Mouse (Mus musculus): Measurements from ENCODE around the gene Ino80. TPM values are rescaled to one million over a fixed set of nuclear protein-coding genes. Genes with fewer than 3 reads are reported as not detected.

Gene Ino80
- total and polyA plus RNA-seq, 2 experiments from 2014 or later, result 2.4 to 13.2 TPM

DNA sequence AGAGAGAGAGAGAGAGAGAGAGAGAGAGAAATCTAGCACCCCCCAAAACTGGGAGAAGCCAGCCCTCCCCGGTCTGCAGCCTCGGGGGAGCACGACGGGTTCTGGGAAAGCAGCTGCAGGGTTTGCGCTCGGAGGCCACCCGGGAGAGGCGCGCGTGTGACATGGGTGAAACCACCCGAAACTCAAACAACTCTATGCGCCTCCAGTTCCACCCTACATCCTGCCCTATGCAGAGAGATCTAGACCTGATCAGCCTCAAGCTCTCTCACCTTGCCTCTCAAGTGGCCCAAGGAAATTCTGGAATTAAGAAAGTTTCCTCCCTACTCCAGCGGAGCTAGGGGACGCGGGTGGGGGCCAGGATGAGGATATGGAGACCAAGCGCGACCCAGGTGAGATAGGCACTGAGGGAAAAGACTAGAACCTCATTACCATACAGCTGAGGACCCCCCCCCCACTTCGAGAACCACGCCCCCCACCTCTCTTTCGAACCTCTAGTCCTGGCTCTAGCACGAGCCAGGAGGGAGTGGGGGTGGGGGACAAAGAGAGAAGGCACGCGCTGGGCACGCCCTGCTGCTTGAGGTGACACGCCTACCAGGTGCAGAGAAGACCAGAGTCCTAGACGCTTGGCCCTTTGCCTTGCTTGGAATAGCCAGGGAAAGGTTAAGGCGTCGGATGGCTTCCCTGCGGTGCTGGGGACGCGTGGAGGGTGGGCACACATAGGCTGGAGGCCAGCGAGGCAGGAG is 152.7 kb downstream of the Ino80 start:
- Histone ChIP-seq H3K27me3 (ENCODE audit: insufficient read depth, low read length) (peaks cover 73% of the 10 kb centered on the region), H3K4me3 (ENCODE audit: low read depth, low read length) (peak overlapping the region; percentile 44), H3K9ac (replicated peaks; ENCODE audit: low read length, poor library complexity, severe bottlenecking) (0 out of 2 replicates have a peak overlapping the region, but pooled peaks have one; percentile 54), H3K4me2 (ENCODE audit: low read depth, low read length, poor library complexity, severe bottlenecking) (peak overlapping the region; percentile 99), H3K36me3 (ENCODE audit: insufficient read depth, low read length) (no peaks in the 10 kb centered on the region), H3K4me1 (ENCODE audit: insufficient read depth, low read length) (peaks cover 19% of the 10 kb centered on the region), H3K27ac (ENCODE audit: low read depth, low read length) (no peak overlapping the region), H3K9me3 (ENCODE audit: low read length) (no peaks in the 10 kb centered on the region)
- no peak for TF ChIP-seq CTCF (IDR thresholded peaks at IDR 0.05)
- WGBS, result under 1% methylated on average over 32 of the region's 32 CpGs
- ATAC-seq (ENCODE audit: low FRiP score) (no peak), DNase-seq (ENCODE audit: low spot score) (no peak)

DNA sequence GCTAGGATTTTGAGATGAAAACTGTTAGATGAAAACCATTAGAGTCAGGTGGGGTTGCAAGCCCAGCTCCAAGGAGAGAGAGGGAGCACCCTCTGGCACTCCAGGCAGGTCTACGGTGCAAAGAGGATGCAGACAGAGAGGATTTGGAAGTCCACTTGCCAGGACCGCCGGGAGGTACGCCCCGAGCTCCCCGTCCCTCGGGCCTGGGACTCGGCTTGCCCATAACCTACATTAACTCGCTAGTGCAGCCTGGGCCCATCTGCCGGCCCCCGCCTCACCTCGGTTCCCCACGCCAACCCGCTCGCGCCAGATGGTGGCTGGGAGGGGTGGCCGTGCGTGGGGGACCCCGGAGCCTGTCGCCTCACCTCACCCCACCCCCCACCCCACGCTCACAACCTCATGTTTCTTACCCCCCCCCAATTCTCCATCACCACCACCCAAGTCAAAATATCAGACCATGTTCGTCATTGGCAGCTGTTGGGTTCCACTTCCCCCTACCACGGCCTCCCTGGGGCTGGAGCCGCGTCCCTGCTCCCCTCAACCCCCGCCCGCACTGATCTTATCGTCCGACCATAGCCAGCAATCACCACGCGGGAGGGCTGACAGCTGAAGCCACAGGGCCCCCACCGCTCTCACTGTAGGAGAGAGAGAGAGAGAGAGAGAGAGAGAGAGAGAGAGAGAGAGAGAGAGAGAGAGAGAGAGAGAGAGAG is 153.5 kb downstream of the Ino80 start:
- WGBS, result 6% methylated on average over 32 of the region's 32 CpGs
- ATAC-seq (ENCODE audit: low FRiP score) (no peak), DNase-seq (ENCODE audit: low spot score) (no peak)
- TF ChIP-seq CTCF (IDR thresholded peaks at IDR 0.05), result no peak
- peak overlapping the region; percentile 99 for H3K4me2 ChIP-seq (ENCODE audit: low read depth, low read length, poor library complexity, severe bottlenecking)
- peaks cover 68% of the 10 kb centered on the region for H3K27me3 ChIP-seq (ENCODE audit: insufficient read depth, low read length)
- no peak overlapping the region for H3K27ac ChIP-seq (ENCODE audit: low read depth, low read length)
- H3K4me1 ChIP-seq (ENCODE audit: insufficient read depth, low read length), result peaks cover 19% of the 10 kb centered on the region
- no peaks in the 10 kb centered on the region for H3K9me3 ChIP-seq (ENCODE audit: low read length)
- H3K36me3 ChIP-seq (ENCODE audit: insufficient read depth, low read length), result no peaks in the 10 kb centered on the region
- no peak overlapping the region for H3K9ac ChIP-seq (replicated peaks; ENCODE audit: low read length, poor library complexity, severe bottlenecking)
- H3K4me3 ChIP-seq (ENCODE audit: low read depth, low read length), result no peak overlapping the region

Other genes starting within 250 kb of the Ino80 start
- gene Ppp1r14d, start 247.8 kb downstream of the Ino80 start, total RNA-seq (2014; rRNA removed), result not detected in 2 replicates
- gene Ppp1r14d, start 247.8 kb downstream of the Ino80 start, polyA plus RNA-seq (2015; fragmentation: Nextera tagmentation; extraction: Ambion mirVana), result not detected in 2 replicates
- gene Spint1, start 240.3 kb downstream of the Ino80 start, total RNA-seq (2014; rRNA removed), result 1.3 and 1.9 TPM in 2 replicates
- 0.93 and 1.1 TPM in 2 replicates for gene Spint1, start 240.3 kb downstream of the Ino80 start, polyA plus RNA-seq (2015; fragmentation: Nextera tagmentation; extraction: Ambion mirVana)
- gene Rhov, start 206.4 kb downstream of the Ino80 start, total RNA-seq (2014; rRNA removed), result 24.5 and 32.7 TPM in 2 replicates
- gene Rhov, start 206.4 kb downstream of the Ino80 start, polyA plus RNA-seq (2015; fragmentation: Nextera tagmentation; extraction: Ambion mirVana), result 37.7 and 43.7 TPM in 2 replicates
- gene Vps18, start 188.9 kb downstream of the Ino80 start, total RNA-seq (2014; rRNA removed), result 30.1 and 36.9 TPM in 2 replicates
- 21.4 and 21.6 TPM in 2 replicates for gene Vps18, start 188.9 kb downstream of the Ino80 start, polyA plus RNA-seq (2015; fragmentation: Nextera tagmentation; extraction: Ambion mirVana)
- 3.9 TPM in 2 replicates for gene Dll4, start 151.9 kb downstream of the Ino80 start, total RNA-seq (2014; rRNA removed)
- 2.3 and 2.6 TPM in 2 replicates for gene Dll4, start 151.9 kb downstream of the Ino80 start, polyA plus RNA-seq (2015; fragmentation: Nextera tagmentation; extraction: Ambion mirVana)
- 9.5 and 18.7 TPM in 2 replicates for gene Chac1, start 126.5 kb downstream of the Ino80 start, total RNA-seq (2014; rRNA removed)
- gene Chac1, start 126.5 kb downstream of the Ino80 start, polyA plus RNA-seq (2015; fragmentation: Nextera tagmentation; extraction: Ambion mirVana), result 10.2 and 13.5 TPM in 2 replicates
- 0.93 and 2.3 TPM in 2 replicates for gene Exd1, start 69.9 kb upstream of the Ino80 start, total RNA-seq (2014; rRNA removed)
- gene Exd1, start 69.9 kb upstream of the Ino80 start, polyA plus RNA-seq (2015; fragmentation: Nextera tagmentation; extraction: Ambion mirVana), result 0.84 and 0.91 TPM in 2 replicates
- gene Chp1, start 70.0 kb upstream of the Ino80 start, total RNA-seq (2014; rRNA removed), result 54.7 and 69.4 TPM in 2 replicates
- gene Chp1, start 70.0 kb upstream of the Ino80 start, polyA plus RNA-seq (2015; fragmentation: Nextera tagmentation; extraction: Ambion mirVana), result 51.0 and 51.5 TPM in 2 replicates
- gene Nusap1, start 140.6 kb upstream of the Ino80 start, total RNA-seq (2014; rRNA removed), result 3.9 and 6.3 TPM in 2 replicates
- 4.2 and 4.8 TPM in 2 replicates for gene Nusap1, start 140.6 kb upstream of the Ino80 start, polyA plus RNA-seq (2015; fragmentation: Nextera tagmentation; extraction: Ambion mirVana)
- 3.1 and 5.2 TPM in 2 replicates for gene Oip5, start 140.8 kb upstream of the Ino80 start, total RNA-seq (2014; rRNA removed)
- 2.9 and 3.0 TPM in 2 replicates for gene Oip5, start 140.8 kb upstream of the Ino80 start, polyA plus RNA-seq (2015; fragmentation: Nextera tagmentation; extraction: Ambion mirVana)
- 17.6 and 18.1 TPM in 2 replicates for gene Ndufaf1, start 185.1 kb upstream of the Ino80 start, total RNA-seq (2014; rRNA removed)
- 43.6 and 44.1 TPM in 2 replicates for gene Ndufaf1, start 185.1 kb upstream of the Ino80 start, polyA plus RNA-seq (2015; fragmentation: Nextera tagmentation; extraction: Ambion mirVana)
- 24.4 and 27.0 TPM in 2 replicates for gene Rtf1, start 197.4 kb upstream of the Ino80 start, total RNA-seq (2014; rRNA removed)
- gene Rtf1, start 197.4 kb upstream of the Ino80 start, polyA plus RNA-seq (2015; fragmentation: Nextera tagmentation; extraction: Ambion mirVana), result 58.3 and 76.3 TPM in 2 replicates